Mouse (Mus musculus) ES-E14 (cell line): ENCODE data around the gene Tns3. TPM values are rescaled to one million over a fixed set of nuclear protein-coding genes. Genes with fewer than 3 reads are reported as not detected.

Experiments
- DNase-seq: peaks from one replicate; pipeline ENCODE4 v3.0.0-alpha.2; 2013; ENCODE audit warnings: low read depth, low spot score
- H3K27ac ChIP-seq: 2 replicates; pipeline ENCODE4 v1.5.1; 2012; ENCODE audit warnings: low read depth, mild to moderate bottlenecking, low read length, moderate library complexity, mixed read lengths; ENCODE audit not compliant: poor library complexity, insufficient read depth, severe bottlenecking
- H3K36me3 ChIP-seq: 2 replicates; pipeline ENCODE4 v1.6.1; 2012; ENCODE audit warnings: mild to moderate bottlenecking, low read length, moderate library complexity, mixed read lengths; ENCODE audit not compliant: control insufficient read depth, poor library complexity, insufficient read depth, severe bottlenecking
- H3K4me1 ChIP-seq, 2 experiments: fragments of 150-350 bp in 1 of 2; sonication (generic) in 1 of 2; 2 replicates each; pipeline ENCODE4 v1.6.1; 2012; ENCODE audit warnings: low read length in 2 of 2, mild to moderate bottlenecking in 1 of 2, mixed read lengths in 1 of 2; ENCODE audit not compliant: control insufficient read depth in 2 of 2, insufficient read depth in 2 of 2, poor library complexity in 1 of 2
- H3K4me3 ChIP-seq, 2 experiments: fragments of 150-350 bp in 1 of 2; sonication (generic) in 1 of 2; 2 replicates each; pipeline ENCODE4 v1.5.1; 2012; ENCODE audit warnings: low read length in 2 of 2, low read depth in 1 of 2, mild to moderate bottlenecking in 1 of 2, mixed read lengths in 1 of 2; ENCODE audit not compliant: insufficient read depth in 1 of 2, poor library complexity in 1 of 2, severe bottlenecking in 1 of 2
- H3K9ac ChIP-seq: 2 replicates; pipeline ENCODE4 v1.6.1; 2012; ENCODE audit warnings: low read depth, mild to moderate bottlenecking, low read length, mixed read lengths; ENCODE audit not compliant: poor library complexity, insufficient read depth, severe bottlenecking
- H3K9me3 ChIP-seq: fragments of 150-350 bp; sonication (generic); 2 replicates; pipeline ENCODE4 v1.6.1; 2012; ENCODE audit warnings: low read depth, mild to moderate bottlenecking, low read length; ENCODE audit not compliant: control insufficient read depth, insufficient read depth
- CHD2 ChIP-seq: IDR thresholded peaks from 2 replicates; pipeline ENCODE4 v1.6.1; 2014; ENCODE audit warnings: mild to moderate bottlenecking, low read depth, low read length, inconsistent platforms
- HCFC1 ChIP-seq: IDR thresholded peaks from 2 replicates; pipeline ENCODE4 v1.6.1; 2012; ENCODE audit warnings: low read length, inconsistent platforms, borderline replicate concordance; ENCODE audit not compliant: insufficient read depth
- MAFK ChIP-seq: IDR thresholded peaks from 2 replicates; pipeline ENCODE4 v1.6.1; 2014; ENCODE audit warnings: mild to moderate bottlenecking, low read depth, low read length, inconsistent platforms; ENCODE audit not compliant: insufficient read depth
- ZC3H11A ChIP-seq: IDR thresholded peaks from 2 replicates; pipeline ENCODE4 v1.6.1; 2012; ENCODE audit warnings: low read depth, mild to moderate bottlenecking, inconsistent platforms, low read length, borderline replicate concordance
- ZNF384 ChIP-seq: IDR thresholded peaks from 2 replicates; pipeline ENCODE4 v1.6.1; 2012; ENCODE audit warnings: low read depth, low read length, inconsistent platforms
- in situ Hi-C, 2 experiments: fragments of 600-800 bp; cut with MboI; formaldehyde crosslinking; loops; one replicate each; pipeline ENCODE4 v1.15.1; 2025; ENCODE audit warnings: low sequenced_read_pairs in 2 of 2, inconsistent platforms in 1 of 2; ENCODE audit not compliant: unreplicated experiment in 2 of 2
- total RNA-seq: library from RNA; depleted of rRNA; stranded (reverse); fragments of 300-350 nt; gene quantifications from 2 replicates; pipeline ENCODE4 v1.2.3, GENCODE M21; 2012

Gene Tns3
- total RNA-seq, 1 experiment, result 111 TPM

DNA sequence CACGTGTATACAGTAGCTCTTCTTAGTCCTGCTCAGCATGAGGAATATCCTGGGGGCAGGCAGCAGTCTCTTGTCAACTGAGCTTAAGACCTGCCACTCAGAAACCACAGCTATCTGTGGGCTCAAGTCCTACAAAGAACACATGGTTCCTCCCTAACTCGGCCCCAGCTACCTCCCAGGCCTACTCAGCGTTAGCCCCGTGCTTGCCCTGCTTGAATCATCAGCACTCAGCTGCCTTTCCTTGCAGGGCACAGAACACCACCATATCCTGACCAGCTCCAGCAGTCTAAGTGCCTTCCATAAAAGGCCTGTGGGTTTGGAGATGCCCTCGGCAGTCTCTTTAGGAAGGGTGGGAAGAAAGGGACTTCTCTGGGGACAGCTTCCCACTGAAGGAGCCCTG, 116.7 kb downstream of the Tns3 start:
- in situ Hi-C loops, result no loop called here
- no peak overlapping the region for H3K4me3 ChIP-seq
- TF ChIP-seq ZC3H11A (no peak), ZNF384 (no peak)
- no peak overlapping the region for H3K27ac ChIP-seq
- DNase-seq, result no peak
- H3K9me3 ChIP-seq, result no peaks in the 10 kb centered on the region
- no peak overlapping the region for H3K9ac ChIP-seq
- peaks cover 42% of the 10 kb centered on the region for H3K36me3 ChIP-seq
- H3K4me1 ChIP-seq, result peaks cover 3% of the 10 kb centered on the region in 2 experiments; a peak in 2 of 4 replicates

DNA sequence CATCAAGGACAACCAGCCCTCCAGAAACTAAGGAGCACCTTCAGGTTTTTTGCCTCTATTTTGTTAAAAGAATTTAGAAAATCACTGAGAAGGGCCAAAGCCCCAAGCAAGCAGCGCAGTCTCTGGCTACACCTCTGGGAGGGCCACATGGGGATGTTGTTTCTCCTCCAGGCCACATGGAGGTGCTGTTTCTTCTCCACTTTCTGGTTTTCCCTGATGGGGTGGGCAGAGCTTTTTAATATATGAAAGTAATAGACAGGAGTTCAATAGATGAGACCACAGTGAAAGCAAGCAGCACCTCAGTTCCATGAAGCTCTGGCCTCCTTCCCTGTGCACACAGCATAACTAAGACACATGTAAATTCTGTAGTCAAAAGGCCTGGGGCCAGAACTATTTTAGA, 118.5 kb downstream of the Tns3 start:
- DNase-seq, result peak; percentile 36
- in situ Hi-C loops, result no loop called here
- TF ChIP-seq ZC3H11A (peak; percentile 58; the same call in 1 of the 2 replicates), ZNF384 (no peak)
- H3K4me3 ChIP-seq, result no peak overlapping the region
- H3K36me3 ChIP-seq, result peaks cover 49% of the 10 kb centered on the region
- H3K9me3 ChIP-seq, result no peaks in the 10 kb centered on the region
- H3K27ac ChIP-seq, result no peak overlapping the region
- H3K9ac ChIP-seq, result no peak overlapping the region
- H3K4me1 ChIP-seq, result peaks cover 0 to 3% of the 10 kb centered on the region in 2 experiments; a peak in 1 of 4 replicates

DNA sequence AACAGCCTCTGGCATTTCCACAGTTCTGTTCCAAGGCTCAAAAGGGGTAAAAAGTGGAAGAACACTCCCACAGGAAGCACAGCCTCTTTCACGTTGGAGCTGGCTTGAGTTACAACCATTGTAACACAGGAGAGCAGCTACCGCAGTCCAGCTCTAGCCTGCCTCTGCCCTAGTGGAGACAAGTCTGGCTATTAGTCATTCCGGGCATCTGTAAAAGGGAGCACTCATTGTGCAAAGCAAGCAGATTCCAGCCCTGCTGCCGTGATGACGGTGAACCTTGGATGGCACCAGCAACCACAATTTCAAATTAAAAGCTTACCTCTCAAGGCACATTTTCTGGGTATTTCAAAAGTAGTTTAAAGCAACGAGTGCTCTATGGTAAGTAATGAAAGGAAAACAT, 120.0 kb downstream of the Tns3 start:
- H3K9me3 ChIP-seq, result no peaks in the 10 kb centered on the region
- no peak for DNase-seq
- H3K4me1 ChIP-seq, result peaks cover 0 to 3% of the 10 kb centered on the region in 2 experiments; a peak in 1 of 4 replicates
- in situ Hi-C loops, result no loop called here
- no peak overlapping the region for H3K9ac ChIP-seq
- H3K27ac ChIP-seq, result no peak overlapping the region
- TF ChIP-seq CHD2, result no peak
- no peak for TF ChIP-seq ZC3H11A
- TF ChIP-seq HCFC1, result no peak
- no peak for TF ChIP-seq ZNF384
- no peak for TF ChIP-seq MAFK
- H3K4me3 ChIP-seq, result no peak overlapping the region
- peaks cover 54% of the 10 kb centered on the region for H3K36me3 ChIP-seq

- no peak overlapping the region for H3K9ac ChIP-seq
- TF ChIP-seq HCFC1 (no peak), MAFK (no peak), ZNF384 (no peak), CHD2 (no peak), ZC3H11A (no peak)
- DNase-seq, result no peak
- no peaks in the 10 kb centered on the region for H3K9me3 ChIP-seq
- in situ Hi-C loops, result no loop called here
- peaks cover 60% of the 10 kb centered on the region for H3K36me3 ChIP-seq
- H3K4me1 ChIP-seq, result peaks cover 0 to 3% of the 10 kb centered on the region in 2 experiments; a peak in 1 of 4 replicates
- no peak overlapping the region for H3K4me3 ChIP-seq
- no peak overlapping the region for H3K27ac ChIP-seq
Measured at GRCm38 (mm10) chr11:8541222-8541815, 123.0 kb downstream of the Tns3 start.
